Mouse (Mus musculus): ENCODE results near the gene Abracl.

- TF ChIP-seq ZNF384 (IDR thresholded peaks at IDR 0.05; ENCODE audit: low read depth, low read length) (no peak), CHD2 (IDR thresholded peaks at IDR 0.05; ENCODE audit: low read depth, low read length) (no peak), HCFC1 (IDR thresholded peaks at IDR 0.05; ENCODE audit: borderline replicate concordance, insufficient read depth, low read length) (no peak), ZC3H11A (IDR thresholded peaks at IDR 0.05; ENCODE audit: borderline replicate concordance, low read depth, low read length) (no peak), MAFK (IDR thresholded peaks at IDR 0.05; ENCODE audit: insufficient read depth, low read depth, low read length) (no peak)
Measured at GRCm38 (mm10) chr10:18005136-18005955, 17.7 kb downstream of the Abracl start.

Data from ES-E14 (cell line).